Mouse (Mus musculus) gastrocnemius, postnatal 25 days (tissue): ENCODE results near the gene Pkig. TPM values are rescaled to one million over a fixed set of nuclear protein-coding genes. Genes with fewer than 3 reads are reported as not detected.

Experiments used
- DNase-seq: peaks from one replicate; pipeline ENCODE4 v3.0.0; 2022
- total RNA-seq, 2 experiments: library from RNA; stranded (reverse); gene quantifications; 1 replicate in 1 of 2; 2 replicates in 1 of 2; pipeline ENCODE4 v1.2.3; 2021

The Pkig gene
- total RNA-seq, 2 experiments from 2014 or later: 72.1 to 93.5 TPM

- no peak for DNase-seq
These were observed 96.0 kb downstream of the Pkig start for GRCm38 (mm10) chr2:163754228-163754627.

- peak; percentile 68 for DNase-seq
These were observed 98.5 kb downstream of the Pkig start for GRCm38 (mm10) chr2:163756723-163757122.

DNA sequence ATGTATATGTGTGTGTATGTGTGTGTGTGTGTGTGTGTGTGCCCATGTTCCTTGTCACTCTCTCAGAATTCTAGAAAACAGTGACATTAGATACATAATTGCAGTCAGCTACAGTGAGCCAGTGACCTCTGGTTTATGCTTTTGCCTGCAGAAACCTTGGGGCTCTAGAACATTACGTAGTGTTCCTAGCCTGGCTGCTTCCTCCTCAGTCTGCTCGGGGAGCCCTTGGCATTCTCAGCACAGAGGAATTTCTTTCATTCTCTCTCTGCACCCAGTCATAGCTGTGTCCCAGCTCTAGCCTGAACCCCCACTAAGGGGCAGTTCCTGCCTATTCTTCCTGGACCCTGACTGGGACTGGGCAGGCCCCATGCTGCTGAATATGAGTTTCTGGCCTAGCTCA, 100.0 kb downstream of the Pkig start:
- no peak for DNase-seq

DNA sequence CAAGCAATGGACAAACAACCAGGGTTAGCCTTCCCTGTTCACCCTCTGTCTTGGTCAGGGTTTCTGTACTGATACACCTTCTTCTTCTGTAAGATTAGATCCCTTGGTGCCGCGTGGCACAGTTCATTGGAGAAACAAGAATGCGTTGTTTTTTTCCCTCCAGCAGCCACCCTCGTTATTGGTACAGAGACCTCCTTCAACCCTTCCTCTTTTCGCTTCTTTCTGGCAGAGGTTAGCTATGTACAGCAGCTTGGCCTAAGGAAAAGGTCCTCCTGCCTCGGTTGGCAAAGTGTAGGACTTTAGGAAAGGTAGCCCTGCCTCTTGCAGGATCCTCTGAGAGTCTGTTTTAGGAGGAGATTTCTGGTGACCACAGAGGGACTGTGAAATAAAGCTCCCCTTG, 102.4 kb downstream of the Pkig start:
- no peak for DNase-seq

GRCm38 (mm10) chr2:163761402-163761801, 103.2 kb downstream of the Pkig start:
- no peak for DNase-seq

DNA sequence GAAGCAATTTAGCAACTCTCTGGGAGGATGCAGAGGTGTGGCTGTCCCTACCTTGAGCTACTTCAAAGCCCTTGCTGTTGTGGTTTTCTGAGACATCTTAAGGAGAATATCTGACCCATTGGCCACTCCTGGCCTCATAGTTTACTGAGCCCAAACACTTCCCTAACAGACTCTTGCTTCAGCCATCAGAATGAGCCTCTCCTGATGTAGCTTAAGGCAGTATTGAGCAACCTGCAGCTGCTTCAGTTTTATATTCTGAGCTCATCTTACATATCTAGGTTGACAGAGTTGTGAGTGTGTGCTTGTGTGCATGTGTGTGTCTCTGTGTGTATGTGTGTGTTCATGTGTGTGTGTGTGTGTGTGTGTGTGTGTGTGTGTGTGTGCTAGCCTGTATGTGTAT, 108.1 kb downstream of the Pkig start:
- no peak for DNase-seq

DNA sequence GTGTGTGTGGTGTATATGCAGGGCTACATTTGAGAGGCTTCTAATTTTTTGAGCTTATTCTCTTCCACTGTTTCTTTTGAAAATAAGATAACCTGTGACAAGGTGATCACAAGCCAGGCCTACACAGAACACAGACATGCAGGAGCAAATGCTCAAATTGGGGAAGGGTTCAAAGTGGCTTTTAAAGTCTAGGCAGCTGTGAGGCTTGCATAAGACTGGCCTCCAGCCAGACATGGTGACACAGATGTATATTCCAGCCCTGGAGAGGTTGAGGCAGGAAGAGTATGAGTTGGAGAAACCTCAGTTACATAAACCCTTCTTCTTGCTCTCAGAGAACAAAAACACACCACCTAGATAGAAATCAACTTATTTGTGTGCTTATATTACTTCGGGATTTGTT, 108.7 kb downstream of the Pkig start:
- DNase-seq: no peak

GRCm38 (mm10) chr2:163770731-163771130, 112.5 kb downstream of the Pkig start:
- DNase-seq: no peak

Other genes with a start within 250 kb of the Pkig start
- 10 to 100 TPM; 23.8 to 27.0 TPM for gene Oser1, start 233.7 kb upstream of the Pkig start, total RNA-seq
- gene Gdap1l1, start 219.9 kb upstream of the Pkig start, total RNA-seq: not detected
- gene Fitm2, start 185.8 kb upstream of the Pkig start, total RNA-seq: 10 to 100 TPM; 72.3 to 83.1 TPM
- gene R3hdml, start 166.1 kb upstream of the Pkig start, total RNA-seq: not detected
- gene Hnf4a, start 151.6 kb upstream of the Pkig start, total RNA-seq: not detected
- 1 to 10 TPM; 4.8 to 5.6 TPM for gene Ttpal, start 56.1 kb upstream of the Pkig start, total RNA-seq
- 100 to 1,000 TPM in 1 of 2 experiments, 10 to 100 TPM in 1; 97.5 to 115 TPM for gene Serinc3, start 13.3 kb upstream of the Pkig start, total RNA-seq
- 1 to 10 TPM in 1 of 2 experiments, under 1 TPM in 1; 0.20 to 1.0 TPM for gene Ada, start 91.9 kb downstream of the Pkig start, total RNA-seq
- 1 to 10 TPM in 1 of 2 experiments, under 1 TPM in 1; 0.20 to 1.3 TPM for gene Ccn5, start 162.5 kb downstream of the Pkig start, total RNA-seq
- not detected for gene Kcnk15, start 195.3 kb downstream of the Pkig start, total RNA-seq